Mouse (Mus musculus): ENCODE data around the gene Isg15. TPM values are rescaled to one million over a fixed set of nuclear protein-coding genes. Genes with fewer than 3 reads are reported as not detected.

Isg15 gene
- total and polyA plus RNA-seq, 3 experiments = 3.2 to 6.9 (median 4.5) TPM

- peak overlapping the region; percentile 78 for H3K4me3 ChIP-seq
- no peaks in the 10 kb centered on the region for H3K36me3 ChIP-seq (ENCODE audit: control insufficient read depth, insufficient read depth, low read length)
- TF ChIP-seq EP300 (IDR thresholded peaks at IDR 0.05; ENCODE audit: insufficient read depth, low read depth, low read length) (no peak), CTCF (IDR thresholded peaks at IDR 0.05) (peak; percentile 51)
- no peaks in the 10 kb centered on the region for H3K79me2 ChIP-seq (replicated peaks; ENCODE audit: control insufficient read depth, insufficient read depth, low read length)
- peak overlapping the region; percentile 93 for H3K27ac ChIP-seq
- peak overlapping the region; percentile 83 for H3K9ac ChIP-seq (ENCODE audit: low read depth, low read length)
- under 1% methylated on average over 26 of the region's 26 CpGs for WGBS
- DNase-seq = peak; percentile 89 to 92
- peaks cover 15% of the 10 kb centered on the region for H3K4me1 ChIP-seq (ENCODE audit: control insufficient read depth, insufficient read depth, low read length)
- H3K27me3 ChIP-seq (ENCODE audit: control insufficient read depth, insufficient read depth, low read length) = no peaks in the 10 kb centered on the region
- intact Hi-C loops (cut with DNase I) = no loop called here
Measured at GRCm38 (mm10) chr4:156197829-156198205, 2.8 kb downstream of the Isg15 start.

GRCm38 (mm10) chr4:156197131-156197828, 3.3 kb downstream of the Isg15 start, which contains the start of gene Agrn:
TSS of gene Agrn (minus strand) at chr4:156197488.
- intact Hi-C loops (cut with DNase I) = no loop called here
- TF ChIP-seq POLR2A (IDR thresholded peaks at IDR 0.05; ENCODE audit: insufficient read depth, low read depth, low read length) (peak; percentile 40; the same call in 1 of the 2 replicates), CTCF (IDR thresholded peaks at IDR 0.05) (no peak), EP300 (IDR thresholded peaks at IDR 0.05; ENCODE audit: insufficient read depth, low read depth, low read length) (no peak)

DNA sequence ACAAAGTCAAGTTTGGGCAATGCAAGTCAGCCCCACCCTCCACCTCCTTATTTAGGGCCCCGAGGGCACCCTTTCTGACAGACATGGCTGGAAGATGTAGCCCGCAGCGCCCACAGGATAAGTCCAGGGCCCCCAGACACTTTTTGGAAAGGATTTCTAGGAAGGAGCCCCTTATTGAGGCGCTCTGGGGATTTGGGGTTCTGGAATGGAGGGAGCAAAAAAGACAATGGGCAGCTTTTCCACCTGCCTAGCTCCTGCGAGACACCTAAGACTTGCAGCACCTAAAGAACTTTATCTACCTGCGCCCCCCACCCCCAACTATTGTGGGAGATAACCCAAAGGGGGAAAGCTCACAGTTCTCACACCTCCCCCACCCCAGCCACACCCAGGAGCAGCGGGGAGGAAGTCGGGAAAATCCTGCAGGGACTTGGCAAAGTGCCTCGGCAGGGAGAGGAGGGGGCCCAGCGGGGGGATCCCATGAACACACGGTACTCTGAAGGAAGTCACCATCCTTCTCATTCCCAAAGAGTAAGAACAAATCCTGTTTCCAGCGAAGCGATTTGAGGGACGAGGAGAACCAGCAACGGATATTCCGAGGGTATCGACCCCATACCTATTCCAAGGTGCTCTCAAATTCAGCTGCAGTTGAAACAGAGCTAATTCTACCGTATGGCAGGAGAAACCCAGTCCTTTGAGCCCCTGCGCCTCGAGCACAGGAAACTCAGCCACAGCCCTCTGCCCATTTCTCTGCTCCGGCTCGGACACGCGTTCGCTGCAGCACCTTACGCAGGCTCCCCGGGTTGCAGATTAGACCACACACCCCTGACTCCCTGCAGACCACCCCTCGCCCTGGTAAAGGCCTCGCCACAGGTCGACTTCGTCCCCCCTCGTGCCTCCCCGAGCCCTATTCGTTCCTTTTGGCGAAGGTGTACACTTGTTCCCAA, 4.4 kb downstream of the Isg15 start:
- intact Hi-C loops (cut with DNase I) = no loop called here
- WGBS = 8% methylated on average over 35 of the region's 35 CpGs

More at GRCm38 (mm10) chr4:156197131-156197828, 3.3 kb downstream of the Isg15 start, which contains the start of gene Agrn:
- H3K27ac ChIP-seq = peak within 1 kb of the TSS; percentile 93
- H3K79me2 ChIP-seq (replicated peaks; ENCODE audit: control insufficient read depth, insufficient read depth, low read length) = no peaks in the 10 kb centered on the region
- peak within 1 kb of the TSS; percentile 87 for H3K9ac ChIP-seq (ENCODE audit: low read depth, low read length)
- peak; percentile 85 to 87 for DNase-seq
- WGBS = under 1% methylated on average over 60 of the region's 88 CpGs
- no peaks in the 10 kb centered on the region for H3K36me3 ChIP-seq (ENCODE audit: control insufficient read depth, insufficient read depth, low read length)
- peaks cover 10% of the 10 kb centered on the region for H3K4me1 ChIP-seq (ENCODE audit: control insufficient read depth, insufficient read depth, low read length)
- no peaks in the 10 kb centered on the region for H3K27me3 ChIP-seq (ENCODE audit: control insufficient read depth, insufficient read depth, low read length)
- H3K4me3 ChIP-seq = peak within 1 kb of the TSS; percentile 93

DNA sequence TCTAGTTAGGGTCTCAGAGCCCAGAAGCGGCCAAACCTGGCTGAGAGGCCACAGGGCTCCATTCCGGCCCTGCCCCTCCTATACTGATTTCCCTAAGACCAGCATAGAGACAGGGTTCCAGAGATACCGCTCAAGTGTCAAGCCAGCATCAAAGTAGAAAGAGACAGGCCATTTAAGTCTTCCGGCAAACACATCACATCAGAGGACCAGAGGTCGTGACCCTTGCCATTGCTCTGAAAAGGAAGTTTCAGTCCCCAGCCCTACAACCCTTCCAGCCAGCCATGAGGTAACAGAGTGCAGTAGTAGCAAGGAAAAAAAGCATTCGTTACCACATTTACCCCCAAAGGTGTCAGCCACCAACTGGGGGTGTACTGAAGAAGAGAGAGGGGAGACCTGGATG, 6.3 kb downstream of the Isg15 start:
- Histone ChIP-seq H3K27ac (no peak overlapping the region), H3K36me3 (ENCODE audit: control insufficient read depth, insufficient read depth, low read length) (no peaks in the 10 kb centered on the region), H3K27me3 (ENCODE audit: control insufficient read depth, insufficient read depth, low read length) (no peaks in the 10 kb centered on the region), H3K9ac (ENCODE audit: low read depth, low read length) (no peak overlapping the region), H3K4me3 (no peak overlapping the region), H3K4me1 (ENCODE audit: control insufficient read depth, insufficient read depth, low read length) (peaks cover 8% of the 10 kb centered on the region), H3K79me2 (replicated peaks; ENCODE audit: control insufficient read depth, insufficient read depth, low read length) (no peaks in the 10 kb centered on the region)
- intact Hi-C loops (cut with DNase I) = no loop called here
- TF ChIP-seq EP300 (IDR thresholded peaks at IDR 0.05; ENCODE audit: insufficient read depth, low read depth, low read length) = no peak
- no peak for TF ChIP-seq POLR2A (IDR thresholded peaks at IDR 0.05; ENCODE audit: insufficient read depth, low read depth, low read length)
- no peak for TF ChIP-seq CTCF (IDR thresholded peaks at IDR 0.05)
- DNase-seq = no peak
- 86% methylated on average over 6 of the region's 6 CpGs for WGBS

More for the DNA sequence above, 4.4 kb downstream of the Isg15 start:
- peak overlapping the region; percentile 83 for H3K27ac ChIP-seq
- TF ChIP-seq POLR2A (IDR thresholded peaks at IDR 0.05; ENCODE audit: insufficient read depth, low read depth, low read length) (no peak), EP300 (IDR thresholded peaks at IDR 0.05; ENCODE audit: insufficient read depth, low read depth, low read length) (no peak), CTCF (IDR thresholded peaks at IDR 0.05) (no peak)
- H3K4me3 ChIP-seq = peak overlapping the region; percentile 93
- no peaks in the 10 kb centered on the region for H3K79me2 ChIP-seq (replicated peaks; ENCODE audit: control insufficient read depth, insufficient read depth, low read length)
- peak overlapping the region; percentile 87 for H3K9ac ChIP-seq (ENCODE audit: low read depth, low read length)
- DNase-seq = peak; percentile 64 to 69
- peaks cover 9% of the 10 kb centered on the region for H3K4me1 ChIP-seq (ENCODE audit: control insufficient read depth, insufficient read depth, low read length)
- no peaks in the 10 kb centered on the region for H3K27me3 ChIP-seq (ENCODE audit: control insufficient read depth, insufficient read depth, low read length)
- H3K36me3 ChIP-seq (ENCODE audit: control insufficient read depth, insufficient read depth, low read length) = no peaks in the 10 kb centered on the region

DNA sequence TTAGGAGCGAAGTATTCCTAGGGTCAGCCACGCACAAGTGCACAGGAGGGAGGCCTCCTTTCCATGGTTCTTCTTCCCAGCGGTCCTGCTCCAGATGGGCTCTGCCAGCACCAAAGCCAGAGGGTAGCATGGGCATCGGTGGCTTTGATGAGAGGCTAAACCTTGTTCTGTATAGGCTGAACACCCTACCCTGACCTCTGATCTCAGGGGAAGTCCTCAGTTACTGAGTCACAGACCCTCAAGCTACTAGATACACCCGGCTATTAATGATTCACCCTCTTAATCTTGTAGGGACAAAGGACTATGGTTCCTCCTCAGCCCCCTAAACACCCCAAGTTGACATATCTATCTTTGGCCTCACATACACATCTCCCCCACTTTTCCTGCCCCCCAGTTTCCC, 6.7 kb downstream of the Isg15 start:
- WGBS = 94% methylated on average over 5 of the region's 5 CpGs
- H3K36me3 ChIP-seq (ENCODE audit: control insufficient read depth, insufficient read depth, low read length) = no peaks in the 10 kb centered on the region
- H3K27me3 ChIP-seq (ENCODE audit: control insufficient read depth, insufficient read depth, low read length) = no peaks in the 10 kb centered on the region
- DNase-seq = no peak
- H3K4me1 ChIP-seq (ENCODE audit: control insufficient read depth, insufficient read depth, low read length) = peaks cover 8% of the 10 kb centered on the region
- H3K9ac ChIP-seq (ENCODE audit: low read depth, low read length) = no peak overlapping the region
- H3K4me3 ChIP-seq = no peak overlapping the region
- no peak for TF ChIP-seq POLR2A (IDR thresholded peaks at IDR 0.05; ENCODE audit: insufficient read depth, low read depth, low read length)
- TF ChIP-seq CTCF (IDR thresholded peaks at IDR 0.05) = no peak
- TF ChIP-seq EP300 (IDR thresholded peaks at IDR 0.05; ENCODE audit: insufficient read depth, low read depth, low read length) = no peak
- no peaks in the 10 kb centered on the region for H3K79me2 ChIP-seq (replicated peaks; ENCODE audit: control insufficient read depth, insufficient read depth, low read length)
- H3K27ac ChIP-seq = no peak overlapping the region
- intact Hi-C loops (cut with DNase I) = no loop called here
